Mouse (Mus musculus) stomach, postnatal 0 days (tissue): ENCODE data around the gene Derl2.

Experiments
- CTCF ChIP-seq: IDR thresholded peaks from 2 replicates; pipeline ENCODE4 v1.5.1; 2016; ENCODE audit warnings: antibody characterized with exemption, low read depth, mild to moderate bottlenecking, moderate library complexity
- EP300 ChIP-seq: optimal IDR thresholded peaks from 2 replicates; pipeline ENCODE3; 2016; ENCODE audit warnings: antibody characterized with exemption

- TF ChIP-seq CTCF (peak; percentile 97), EP300 (no peak)
These were observed 36.9 kb downstream of the Derl2 start, which contains the start of gene C1qbp for GRCm38 (mm10) chr11:70982557-70983228.
